Mouse (Mus musculus) 3134 (cell line): ENCODE results near the gene Ubtd2.

Experiments used
- DNase-seq: peaks from one replicate; pipeline ENCODE4 v3.0.0-alpha.2; 2011; ENCODE audit warnings: low spot score; ENCODE audit not compliant: insufficient read length; ENCODE audit errors: extremely low read depth

Ubtd2 gene

DNA sequence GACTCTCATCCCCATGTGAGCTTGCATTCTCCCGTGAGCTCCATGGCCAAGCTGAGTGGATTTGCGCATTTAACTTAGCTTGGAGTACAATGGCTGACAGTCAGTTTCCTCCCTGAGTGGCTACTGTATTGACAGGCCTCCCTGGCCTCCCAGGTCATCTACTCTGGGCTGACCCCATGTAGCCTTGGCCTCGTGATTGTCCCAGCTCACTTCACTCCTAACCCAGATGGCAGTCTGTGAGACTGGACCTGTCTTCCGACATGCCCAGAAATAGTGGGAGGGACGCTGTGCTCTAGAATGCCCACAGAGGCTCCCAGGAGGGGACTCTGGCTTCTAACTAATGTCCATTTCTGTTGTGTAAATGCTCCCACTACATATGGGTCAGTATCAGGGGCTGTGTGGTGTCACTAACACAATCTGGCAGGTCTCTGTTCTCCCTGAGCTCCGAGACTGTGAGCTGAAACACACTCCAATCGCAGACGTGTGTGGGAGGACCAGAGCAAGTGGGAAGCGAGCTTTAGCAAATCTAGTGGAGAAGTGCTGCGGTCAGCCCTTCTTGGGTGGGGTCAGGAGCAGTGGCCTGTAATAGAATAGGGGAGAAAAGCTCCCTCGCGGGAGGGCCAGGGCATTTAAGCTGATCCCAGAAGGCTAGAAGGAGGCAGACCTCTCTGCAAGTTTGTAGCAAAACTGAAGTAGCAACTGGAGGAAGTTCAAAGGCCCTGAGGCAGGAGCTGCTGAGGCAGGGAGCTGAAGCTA is 105.0 kb downstream of the Ubtd2 start:
- DNase-seq = no peak

GRCm38 (mm10) chr11:32561465-32562355 is 106.5 kb downstream of the Ubtd2 start:
- no peak for DNase-seq

- no peak for DNase-seq
These were observed 107.5 kb downstream of the Ubtd2 start for GRCm38 (mm10) chr11:32562706-32563105.

GRCm38 (mm10) chr11:32563660-32564059 is 108.5 kb downstream of the Ubtd2 start:
- DNase-seq = no peak

DNA sequence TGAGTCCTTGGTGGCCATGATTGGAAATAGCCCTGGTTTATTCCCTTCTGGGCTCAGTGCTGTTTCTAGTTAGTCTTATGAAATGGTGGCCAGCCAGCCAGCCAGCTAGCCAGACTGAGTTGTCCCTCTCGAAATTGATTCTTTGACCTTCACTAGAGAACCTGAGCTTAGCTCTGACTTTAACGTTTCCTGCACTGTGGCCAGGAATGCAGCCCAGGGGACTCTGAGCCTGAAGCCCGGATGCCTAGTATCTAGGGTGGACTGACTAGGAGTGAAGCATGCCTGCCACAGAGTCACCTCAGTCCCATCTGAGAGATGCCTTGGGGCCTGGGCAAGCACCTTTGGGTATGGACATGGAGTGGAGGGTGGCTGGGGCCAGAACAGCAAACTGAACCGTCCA is 109.5 kb downstream of the Ubtd2 start:
- DNase-seq = peak; percentile 44

DNA sequence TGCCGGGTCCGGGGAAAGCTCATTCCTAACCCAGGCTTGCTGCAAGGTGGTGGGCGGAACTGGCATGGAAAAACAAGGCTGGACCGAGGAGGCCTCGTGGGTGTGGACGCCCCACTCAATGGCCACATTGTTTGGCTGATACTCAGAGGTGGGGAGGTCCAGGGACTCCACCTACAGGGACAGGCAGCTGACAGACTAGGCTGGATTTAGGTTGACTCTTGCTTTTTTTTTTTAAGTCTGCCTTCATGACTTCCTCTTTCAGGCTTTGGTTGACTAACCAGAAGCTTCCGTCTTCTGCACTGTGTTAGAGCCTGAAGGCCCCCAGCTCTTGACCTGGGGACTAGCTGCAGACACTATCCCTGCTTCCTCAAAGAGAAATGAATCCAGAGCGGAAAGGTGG is 109.9 kb downstream of the Ubtd2 start:
- DNase-seq = peak; percentile 65

DNA sequence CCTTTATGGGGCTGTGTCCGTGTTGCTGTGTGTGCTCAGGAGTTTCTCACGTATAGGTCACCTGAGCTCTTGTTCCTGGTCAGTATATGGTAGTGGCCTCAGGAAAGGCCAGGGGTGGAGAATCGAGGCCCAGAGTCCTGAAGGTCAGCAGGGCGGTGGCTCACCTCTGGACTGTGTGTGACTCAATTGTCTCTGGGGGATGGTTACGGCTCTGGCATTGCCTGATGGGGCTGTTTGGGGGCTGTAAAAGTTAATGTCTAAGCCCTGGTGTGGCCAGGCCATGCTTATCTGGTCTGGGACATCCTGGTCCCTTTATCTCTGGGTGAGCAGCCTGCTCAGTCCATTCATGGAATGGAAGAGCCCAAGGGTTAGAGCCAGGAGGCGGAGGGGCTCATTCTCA is 111.0 kb downstream of the Ubtd2 start:
- no peak for DNase-seq
